Mouse (Mus musculus) right cerebral cortex, adult 18-20 months (tissue): ENCODE measurements around the gene Eftud2.

Source experiments
- DNase-seq: peaks from one replicate; pipeline ENCODE4 v3.0.0; 2022; ENCODE audit warnings: mixed read lengths

Eftud2 gene

DNA sequence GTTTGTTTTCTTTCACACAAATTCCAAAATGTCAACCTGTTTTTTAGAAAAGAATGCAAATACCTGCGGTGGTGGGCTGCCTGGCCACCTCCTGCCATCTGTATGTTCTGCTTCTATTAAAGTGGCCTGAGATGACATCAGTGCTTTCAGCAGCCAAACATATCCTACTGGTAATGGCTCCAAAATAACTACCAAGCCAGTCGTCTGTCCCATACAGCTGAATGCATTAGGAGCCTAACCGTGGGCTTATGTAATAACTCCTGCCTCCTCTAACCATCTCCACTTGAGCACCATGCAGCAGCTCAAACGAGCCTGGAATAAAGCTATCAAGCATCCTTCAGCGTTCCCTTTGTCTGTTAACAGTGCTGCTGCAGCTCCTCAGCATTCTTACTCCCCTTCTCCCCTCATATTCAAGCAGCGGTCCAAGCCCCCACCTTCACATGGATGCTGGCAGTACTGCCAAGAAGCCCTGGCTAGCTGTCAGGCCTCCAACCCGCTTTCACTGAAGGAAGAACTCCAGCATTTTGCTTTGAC, 5.9 kb downstream of the Eftud2 start:
- DNase-seq: peak; percentile 80

DNA sequence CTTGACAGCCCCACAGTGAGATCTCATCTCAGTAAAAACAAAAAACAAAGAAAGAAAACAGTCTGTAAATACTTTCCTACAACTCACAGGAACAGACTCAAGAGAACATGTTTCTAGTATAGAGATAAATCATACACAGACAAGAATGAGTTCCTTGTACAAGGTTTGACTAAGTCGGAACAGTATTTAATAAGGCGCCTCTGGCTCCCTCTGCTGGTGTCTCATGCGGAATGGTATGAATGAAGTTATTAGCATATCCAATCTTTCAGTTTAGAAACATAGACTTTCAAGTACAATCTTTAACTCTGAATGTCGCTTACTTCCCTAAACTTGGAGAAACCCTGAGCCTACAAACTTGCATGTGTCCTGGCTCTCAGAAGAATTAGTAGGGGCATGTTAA, 16.5 kb downstream of the Eftud2 start:
- peak; percentile 51 for DNase-seq

DNA sequence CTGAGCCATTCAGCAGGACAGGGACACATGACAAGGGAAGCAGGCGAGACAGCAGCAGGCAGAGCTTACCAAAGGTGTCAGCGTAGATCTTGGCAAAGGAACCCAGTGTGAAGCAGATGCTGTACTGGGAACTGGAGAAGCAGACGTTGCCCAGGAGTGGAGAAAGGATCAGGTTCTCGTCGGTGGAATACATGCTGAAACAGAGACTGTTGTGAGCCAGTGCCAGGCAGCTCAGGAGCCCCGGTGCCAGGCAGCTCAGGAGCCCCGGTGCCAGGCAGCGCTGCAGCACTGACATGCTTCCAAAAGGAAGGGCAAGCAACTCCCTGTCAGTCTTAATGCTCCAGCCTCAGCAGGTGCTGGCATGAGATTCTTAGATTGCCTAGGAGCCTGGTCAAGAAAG, 20.9 kb downstream of the Eftud2 start:
- DNase-seq: peak; percentile 67

- DNase-seq: no peak
Observed at GRCm38 (mm10) chr11:102858951-102859350, 21.8 kb downstream of the Eftud2 start.

- DNase-seq: no peak
Observed at GRCm38 (mm10) chr11:102855941-102856340, 24.8 kb downstream of the Eftud2 start.

DNA sequence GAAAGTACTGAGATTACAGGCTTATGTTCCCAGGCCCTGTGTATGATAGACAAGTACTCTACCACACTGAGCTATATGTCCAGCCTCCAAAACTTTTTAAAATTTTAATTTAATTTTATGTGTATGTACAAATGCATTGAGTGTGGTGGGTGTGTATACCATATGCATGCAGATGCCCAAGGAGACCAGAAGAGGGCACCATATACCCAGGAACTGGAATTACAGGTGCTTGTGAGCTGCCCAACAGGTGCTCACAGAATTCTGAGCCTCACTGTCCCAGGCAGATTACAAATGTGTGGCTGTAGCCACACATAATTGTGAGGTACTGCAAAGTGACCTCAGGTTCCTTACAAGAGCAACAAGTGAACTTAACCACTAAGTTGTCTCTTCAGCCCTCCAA, 27.0 kb downstream of the Eftud2 start:
- DNase-seq: no peak

DNA sequence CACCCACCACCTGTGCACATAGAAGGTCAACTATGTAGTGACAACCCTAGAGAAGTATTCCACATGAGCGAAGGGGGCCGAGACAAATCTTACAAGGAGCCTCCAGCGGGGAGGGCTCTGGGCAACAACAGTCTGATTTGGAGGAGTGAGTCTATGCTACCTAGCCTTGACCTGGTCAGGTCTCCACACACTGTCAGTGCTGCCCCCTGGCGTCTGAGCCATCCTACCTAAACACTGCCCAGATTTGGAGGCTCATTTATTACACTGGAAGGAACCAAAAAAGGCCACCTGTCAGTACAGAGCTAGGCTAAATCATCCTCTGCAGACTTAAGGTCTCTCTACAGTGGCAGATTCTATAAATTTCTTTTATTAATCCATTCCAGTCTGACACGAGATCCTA, 28.9 kb downstream of the Eftud2 start:
- peak; percentile 12 for DNase-seq

DNA sequence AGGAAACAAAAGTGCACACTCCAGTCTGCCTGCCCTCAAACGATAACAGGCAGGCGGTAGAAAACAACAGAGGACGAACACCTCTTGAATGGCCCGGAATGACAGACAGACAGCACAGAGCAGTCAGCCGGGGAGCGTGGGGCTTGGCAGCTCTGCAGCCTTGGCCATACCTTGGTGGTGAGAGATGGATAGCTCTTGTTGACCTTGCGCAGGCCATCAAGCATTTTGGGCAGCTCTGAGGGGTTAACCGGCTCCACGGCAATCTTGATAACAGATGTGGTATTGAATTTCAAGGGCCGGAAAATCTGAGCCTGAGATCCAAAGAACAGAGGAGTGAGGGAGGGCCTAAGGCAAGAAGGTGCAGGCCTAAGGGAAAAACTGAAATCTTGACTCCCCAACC, 34.9 kb downstream of the Eftud2 start:
- DNase-seq: no peak

DNA sequence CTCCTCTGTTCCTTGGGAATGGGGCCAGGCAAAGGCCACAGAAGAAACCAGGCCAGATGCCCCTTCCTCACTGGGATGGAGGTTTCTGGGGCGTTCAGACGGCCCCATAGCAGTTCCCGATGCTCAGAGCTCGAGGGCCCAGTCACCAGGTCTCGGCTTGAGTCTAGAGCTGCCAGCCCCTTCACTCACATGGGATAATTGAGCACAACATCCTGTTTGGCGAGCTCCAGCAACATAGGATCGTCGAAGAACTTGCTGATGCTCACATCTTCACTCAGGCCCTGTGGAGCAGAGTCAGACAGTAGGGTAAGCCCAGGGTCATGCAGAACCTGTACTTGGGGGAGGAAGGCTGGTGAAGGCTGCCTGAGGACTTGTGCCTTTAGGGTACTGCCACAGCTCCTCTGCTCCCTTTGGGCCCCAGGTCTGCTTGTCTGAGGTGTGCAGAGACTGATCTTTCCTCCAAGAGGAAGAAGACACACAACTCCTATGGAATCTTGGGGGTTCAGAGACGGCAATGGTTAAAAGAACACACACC, 42.1 kb downstream of the Eftud2 start:
- DNase-seq: no peak

GRCm38 (mm10) chr11:102838126-102838525, 42.7 kb downstream of the Eftud2 start:
- DNase-seq: no peak

DNA sequence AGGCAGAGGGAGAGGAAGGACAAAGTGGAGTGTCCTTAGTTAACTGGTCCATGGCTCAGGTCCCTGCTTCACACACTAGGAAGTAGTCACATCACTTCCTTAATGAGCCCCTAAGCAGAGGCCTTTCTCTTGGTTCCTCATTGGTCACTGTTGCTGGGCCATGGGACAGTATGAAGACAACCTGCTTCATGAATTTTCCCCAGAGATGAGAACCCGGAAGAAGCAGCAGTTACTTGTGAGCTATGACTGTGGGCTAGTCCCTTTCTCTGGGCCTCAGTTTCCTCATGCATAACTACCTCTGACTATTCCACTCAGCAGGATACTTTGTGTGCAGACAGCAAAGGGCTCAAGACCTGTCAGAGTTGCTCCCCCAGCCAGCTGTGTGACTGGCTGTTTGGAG, 43.4 kb downstream of the Eftud2 start:
- DNase-seq: no peak

- DNase-seq: no peak
Observed at GRCm38 (mm10) chr11:102836146-102836545, 44.6 kb downstream of the Eftud2 start.

DNA sequence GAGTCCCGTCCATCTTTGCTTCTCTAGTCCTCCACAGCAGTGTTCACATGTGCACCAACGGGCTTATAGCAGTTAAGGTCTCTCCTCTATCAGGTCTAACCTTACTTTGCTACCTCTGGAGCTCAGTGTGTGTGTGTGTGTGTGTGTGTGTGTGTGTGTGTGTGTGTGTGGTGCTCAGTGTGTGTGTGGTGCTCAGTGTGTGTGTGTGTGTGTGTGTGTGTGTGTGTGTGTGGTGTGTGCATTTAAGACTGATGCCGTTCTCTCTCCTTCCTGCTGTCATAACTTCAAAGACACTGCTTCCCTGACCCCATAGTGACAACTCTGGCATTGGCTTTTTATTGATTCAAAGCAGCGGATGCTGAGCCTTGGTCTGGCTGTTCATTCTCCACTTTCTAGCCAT, 45.2 kb downstream of the Eftud2 start, which contains the start of gene Higd1b:
Gene Higd1b, plus strand, starts transcription at position 301 of the 400 bp plus-strand sequence.
- no peak for DNase-seq

GRCm38 (mm10) chr11:102834219-102834618, 46.6 kb downstream of the Eftud2 start:
- no peak for DNase-seq

GRCm38 (mm10) chr11:102832700-102833297, 48.0 kb downstream of the Eftud2 start:
- no peak for DNase-seq

- no peak for DNase-seq
Observed at GRCm38 (mm10) chr11:102830276-102830675, 50.5 kb downstream of the Eftud2 start.

GRCm38 (mm10) chr11:102827097-102827496, 53.7 kb downstream of the Eftud2 start:
- DNase-seq: no peak

- DNase-seq: no peak
Observed at GRCm38 (mm10) chr11:102826476-102826875, 54.3 kb downstream of the Eftud2 start.

GRCm38 (mm10) chr11:102821231-102821630, 59.6 kb downstream of the Eftud2 start:
- DNase-seq: no peak

GRCm38 (mm10) chr11:102820432-102820831, 60.4 kb downstream of the Eftud2 start:
- no peak for DNase-seq

- no peak for DNase-seq
Observed at GRCm38 (mm10) chr11:102819783-102820385, 60.9 kb downstream of the Eftud2 start.

- DNase-seq: no peak
Observed at GRCm38 (mm10) chr11:102819021-102819782, 61.6 kb downstream of the Eftud2 start, which contains the start of gene Gjc1. TSS of gene Gjc1 (minus strand) at chr11:102819700.
